Mouse (Mus musculus) hindbrain, embryonic 10.5 days (tissue): ENCODE measurements around the gene Wdr83os. TPM values are rescaled to one million over a fixed set of nuclear protein-coding genes. Genes with fewer than 3 reads are reported as not detected.

Source experiments
- DNase-seq: peaks from one replicate; pipeline ENCODE4 v3.0.0-alpha.2; 2017; ENCODE audit warnings: low spot score
- H3K27ac ChIP-seq: fragments of 300-500 bp; sonication (generic); 2 replicates; pipeline ENCODE4 v1.5.1; 2016; ENCODE audit warnings: mild to moderate bottlenecking, moderate library complexity
- H3K27me3 ChIP-seq: fragments of 300-500 bp; sonication (generic); 2 replicates; pipeline ENCODE4 v1.6.1; 2016; ENCODE audit warnings: mild to moderate bottlenecking; ENCODE audit not compliant: poor library complexity, insufficient read depth, severe bottlenecking
- H3K36me3 ChIP-seq: fragments of 300-500 bp; sonication (generic); 2 replicates; pipeline ENCODE4 v1.6.1; 2016; ENCODE audit warnings: mild to moderate bottlenecking, moderate library complexity
- H3K4me1 ChIP-seq: fragments of 300-500 bp; sonication (generic); replicated peaks from 2 replicates; pipeline ENCODE4 v1.6.1; 2016; ENCODE audit warnings: mild to moderate bottlenecking
- H3K4me3 ChIP-seq: fragments of 300-500 bp; sonication (generic); 2 replicates; pipeline ENCODE4 v1.5.1; 2016; ENCODE audit warnings: mild to moderate bottlenecking, moderate library complexity
- H3K9me3 ChIP-seq: fragments of 300-500 bp; sonication (generic); 2 replicates; pipeline ENCODE4 v1.6.1; 2016; ENCODE audit warnings: mild to moderate bottlenecking, moderate library complexity
- WGBS: fragments of 180-500 bp; shearing (Covaris S2); methylation state at CpG from one replicate; pipeline ENCODE4 v1.1.7; 2016; 5-methylcytosine and 5-hydroxymethylcytosine counted together
- polyA plus RNA-seq: library from polyadenylated mRNA; unstranded; fragments of >200 nt; fragmentation: Nextera tagmentation; extraction: Ambion mirVana; gene quantifications from 2 replicates; pipeline ENCODE4 v1.2.1, GENCODE M21; 2016

Gene Wdr83os
- polyA plus RNA-seq, 1 experiment from 2014 or later, result 134 TPM

DNA sequence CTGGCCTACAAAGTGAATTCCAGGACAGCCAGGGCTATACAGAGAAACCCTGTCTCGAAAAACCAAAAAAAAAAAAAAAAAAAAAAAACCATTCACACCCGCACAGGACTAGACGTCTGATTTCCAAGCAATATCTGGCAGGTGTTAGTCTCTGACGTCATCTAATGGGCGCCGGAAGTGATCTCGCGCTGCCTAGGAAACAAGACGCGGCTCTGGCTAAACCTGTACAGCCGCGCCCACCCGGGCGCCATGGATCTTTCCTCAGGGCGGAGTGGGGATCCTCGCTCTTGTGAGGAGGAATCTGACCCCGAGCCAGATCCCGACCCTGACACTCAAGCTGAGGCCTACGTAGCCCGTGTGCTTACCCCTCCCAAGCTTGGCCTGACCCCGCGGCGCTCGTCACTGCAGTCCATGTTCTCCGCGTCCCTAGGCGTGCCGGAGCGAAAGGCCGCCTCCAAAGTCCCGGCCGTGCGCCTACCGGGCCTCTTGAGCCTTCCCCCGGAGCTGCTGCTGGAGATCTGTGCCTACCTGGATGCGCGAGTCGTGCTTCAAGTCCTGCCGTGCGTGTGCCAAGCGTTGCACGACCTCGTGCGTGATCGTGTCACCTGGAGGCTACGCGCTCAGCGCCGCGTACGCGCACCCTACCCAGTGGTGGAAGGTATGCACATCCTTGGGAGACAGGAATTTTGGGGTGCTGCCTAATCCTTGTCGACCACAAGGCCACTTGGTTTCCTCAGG lies 20.5 kb upstream of the Wdr83os start, which contains the start of gene Fbxw9:
TSS of gene Fbxw9 (plus strand) at position 177 of the 738 bp plus-strand sequence.
- Histone ChIP-seq H3K27ac (peak within 1 kb of the TSS; percentile 80), H3K4me1 (peaks cover 21% of the 10 kb centered on the region), H3K36me3 (peaks cover 49% of the 10 kb centered on the region), H3K9me3 (no peaks in the 10 kb centered on the region), H3K4me3 (peak within 1 kb of the TSS; percentile 93), H3K27me3 (no peaks in the 10 kb centered on the region)
- under 1% methylated on average over 53 of the region's 53 CpGs for WGBS
- DNase-seq, result peak; percentile 92

DNA sequence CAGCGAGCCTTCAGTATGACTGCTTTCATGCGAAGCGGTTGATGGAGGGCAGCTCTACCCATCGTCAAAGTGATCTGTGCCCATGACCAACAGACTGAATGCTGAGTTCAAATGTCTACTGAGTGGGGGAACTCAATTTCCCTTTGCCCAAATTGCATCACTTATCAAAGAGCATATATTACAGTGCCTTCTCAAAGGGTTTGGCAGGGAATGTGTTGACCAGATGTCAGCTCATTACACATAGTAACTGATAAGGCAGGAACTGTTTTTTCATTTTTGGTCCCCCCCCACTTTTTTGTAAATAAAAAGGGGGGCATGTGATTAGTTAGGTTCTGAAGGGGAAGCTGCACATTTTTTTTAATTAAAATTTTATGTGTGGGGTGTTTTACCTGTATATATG lies 17.9 kb upstream of the Wdr83os start:
- H3K4me1 ChIP-seq, result peaks cover 22% of the 10 kb centered on the region
- H3K27me3 ChIP-seq, result no peaks in the 10 kb centered on the region
- peaks cover 55% of the 10 kb centered on the region for H3K36me3 ChIP-seq
- no peak for DNase-seq
- no peak overlapping the region for H3K27ac ChIP-seq
- no peaks in the 10 kb centered on the region for H3K9me3 ChIP-seq
- no peak overlapping the region for H3K4me3 ChIP-seq
- WGBS, result 95% methylated on average over 4 of the region's 4 CpGs

DNA sequence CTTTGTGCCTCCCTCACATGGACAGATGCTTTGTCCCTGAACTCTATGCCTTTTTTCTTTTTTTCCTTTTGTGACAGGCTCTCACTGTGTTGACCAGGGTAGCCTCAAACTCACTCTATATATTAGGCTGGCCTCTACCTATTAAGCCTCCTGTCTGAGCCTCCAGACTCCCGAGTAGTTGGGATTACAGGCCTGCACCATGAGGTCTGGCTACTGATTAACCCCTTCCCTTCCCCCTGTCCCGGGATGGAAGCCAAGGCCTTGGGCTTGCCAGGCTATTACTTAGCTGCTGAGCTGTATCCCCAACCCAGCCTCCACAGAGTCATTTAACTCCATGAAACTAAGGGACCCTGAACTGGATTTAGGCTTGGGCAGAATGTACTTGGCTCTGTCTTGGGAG lies 15.3 kb upstream of the Wdr83os start:
- WGBS, result 57% methylated on average over 2 of the region's 2 CpGs
- Histone ChIP-seq H3K27me3 (no peaks in the 10 kb centered on the region), H3K36me3 (peaks cover 58% of the 10 kb centered on the region), H3K27ac (no peak overlapping the region), H3K4me3 (no peak overlapping the region), H3K9me3 (no peaks in the 10 kb centered on the region), H3K4me1 (peaks cover 25% of the 10 kb centered on the region)
- no peak for DNase-seq

DNA sequence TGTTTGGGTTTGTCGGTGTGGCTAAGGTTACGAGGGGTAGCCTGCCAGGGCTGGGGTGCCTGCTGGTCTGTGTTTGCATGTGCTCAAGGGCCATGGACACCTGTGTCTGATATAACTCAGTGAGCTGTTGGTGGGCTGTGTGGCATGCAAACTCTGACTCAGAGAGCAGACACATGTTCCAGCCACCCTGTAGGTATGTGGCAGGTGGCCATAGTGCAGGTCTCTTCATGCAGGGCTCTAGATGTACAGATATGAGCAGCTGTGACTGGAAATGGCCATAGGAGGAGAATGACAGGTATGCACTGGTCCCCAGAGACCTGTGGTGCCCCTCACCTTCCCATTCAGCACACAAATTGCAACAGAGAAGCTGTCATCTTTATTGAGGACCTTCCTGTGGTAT lies 13.4 kb upstream of the Wdr83os start:
- Histone ChIP-seq H3K9me3 (no peaks in the 10 kb centered on the region), H3K4me3 (no peak overlapping the region), H3K27ac (no peak overlapping the region), H3K4me1 (peaks cover 16% of the 10 kb centered on the region), H3K36me3 (peaks cover 53% of the 10 kb centered on the region), H3K27me3 (no peaks in the 10 kb centered on the region)
- DNase-seq, result no peak
- 96% methylated on average over 2 of the region's 2 CpGs for WGBS

DNA sequence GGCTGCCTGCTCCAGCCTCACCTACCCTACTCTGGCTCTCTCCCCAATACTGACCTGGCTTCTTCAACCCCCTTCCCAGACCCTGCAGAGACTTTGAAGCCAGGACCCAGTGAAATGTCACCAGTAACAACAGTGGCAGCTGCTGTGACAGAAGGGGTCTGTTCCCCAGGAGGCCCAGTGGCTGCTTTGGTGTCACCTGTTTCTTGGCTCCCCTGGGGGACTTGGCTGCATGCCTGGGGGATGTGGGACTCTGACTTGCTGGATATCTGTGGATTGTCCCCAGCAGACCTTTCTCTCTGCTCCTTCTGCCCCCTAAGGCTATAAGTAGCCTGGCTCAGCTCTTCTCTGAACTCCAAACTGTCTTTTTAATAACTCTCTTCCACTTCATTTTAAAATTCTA lies 12.6 kb upstream of the Wdr83os start, which contains the start of gene Gm5741:
TSS of gene Gm5741 (minus strand) at position 1 of the 400 bp plus-strand sequence.
- no peaks in the 10 kb centered on the region for H3K27me3 ChIP-seq

DNA sequence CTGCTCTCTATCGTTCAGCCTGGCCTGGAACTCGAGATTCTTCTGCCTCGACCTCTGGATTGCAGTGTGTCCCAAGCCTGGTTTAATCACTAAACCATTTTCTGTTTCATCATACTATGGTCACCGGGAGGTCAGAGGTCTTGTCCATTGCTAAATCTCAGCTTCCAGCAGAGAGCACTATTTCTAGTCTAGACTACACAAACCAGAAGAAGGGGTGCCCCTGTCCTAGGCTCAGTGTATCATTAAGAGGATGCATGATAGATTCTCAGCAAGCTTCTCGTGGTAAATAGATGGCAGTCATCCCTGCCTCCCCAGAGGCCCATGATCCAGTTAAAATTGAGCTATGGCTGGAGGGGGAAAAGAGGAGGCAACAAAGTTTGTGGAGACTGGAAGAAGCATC lies 9.5 kb upstream of the Wdr83os start:
- no peak for DNase-seq
- WGBS, result 88% methylated on average over 5 of the region's 5 CpGs
- Histone ChIP-seq H3K9me3 (no peaks in the 10 kb centered on the region), H3K4me3 (peak overlapping the region; percentile 88), H3K27ac (peak overlapping the region; percentile 95), H3K36me3 (peaks cover 51% of the 10 kb centered on the region), H3K27me3 (no peaks in the 10 kb centered on the region), H3K4me1 (peaks cover 30% of the 10 kb centered on the region)

More for the DNA sequence above, 12.6 kb upstream of the Wdr83os start, which contains the start of gene Gm5741:
- no peak within 1 kb of the TSS for H3K27ac ChIP-seq
- no peak within 1 kb of the TSS for H3K4me3 ChIP-seq
- H3K9me3 ChIP-seq, result no peaks in the 10 kb centered on the region
- H3K36me3 ChIP-seq, result peaks cover 45% of the 10 kb centered on the region
- H3K4me1 ChIP-seq, result peaks cover 24% of the 10 kb centered on the region
- DNase-seq, result no peak

DNA sequence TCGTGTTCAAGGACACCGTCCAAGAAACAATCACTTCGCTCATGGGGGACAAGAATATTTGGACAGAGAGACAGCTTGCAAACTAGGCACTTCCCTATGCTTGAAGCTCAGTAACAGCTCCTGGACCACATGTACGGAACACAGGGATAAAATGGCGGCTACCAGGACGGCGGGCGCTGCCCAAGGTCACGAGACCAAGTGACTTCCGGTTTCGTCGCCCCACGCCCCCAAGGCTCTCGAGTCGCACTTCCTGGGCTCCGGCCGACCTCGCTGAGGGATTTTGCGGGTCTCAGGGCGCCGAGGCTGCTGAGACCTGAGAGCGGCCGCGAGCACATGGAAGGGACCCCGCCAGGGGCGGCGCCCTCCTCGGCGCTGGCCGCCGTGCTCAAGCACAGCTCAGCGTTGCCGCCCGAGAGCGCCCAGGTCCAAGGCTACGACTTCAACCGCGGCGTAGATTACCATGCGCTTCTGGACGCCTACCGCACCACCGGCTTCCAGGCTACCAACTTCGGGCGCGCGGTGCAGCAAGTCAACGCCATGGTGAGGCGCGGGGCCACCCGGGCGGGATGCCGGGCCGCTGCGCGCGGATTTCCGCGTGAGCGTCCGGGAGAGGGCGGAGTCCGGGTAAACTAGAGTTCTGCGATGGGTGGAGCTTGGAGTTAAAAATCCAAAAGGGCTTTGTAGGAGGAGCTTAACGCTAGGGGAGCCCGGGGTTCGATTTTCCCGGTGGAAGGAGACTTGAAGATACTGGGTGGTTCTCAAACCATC lies 8.8 kb upstream of the Wdr83os start, which contains the start of gene Dhps:
TSS of gene Dhps (plus strand) at position 244 of the 768 bp plus-strand sequence.
- H3K4me1 ChIP-seq, result peaks cover 30% of the 10 kb centered on the region
- H3K27ac ChIP-seq, result peak within 1 kb of the TSS; percentile 95
- no peaks in the 10 kb centered on the region for H3K9me3 ChIP-seq
- DNase-seq, result peak; percentile 91
- H3K36me3 ChIP-seq, result peaks cover 51% of the 10 kb centered on the region
- H3K27me3 ChIP-seq, result no peaks in the 10 kb centered on the region
- under 1% methylated on average over 68 of the region's 68 CpGs for WGBS
- peak within 1 kb of the TSS; percentile 88 for H3K4me3 ChIP-seq

DNA sequence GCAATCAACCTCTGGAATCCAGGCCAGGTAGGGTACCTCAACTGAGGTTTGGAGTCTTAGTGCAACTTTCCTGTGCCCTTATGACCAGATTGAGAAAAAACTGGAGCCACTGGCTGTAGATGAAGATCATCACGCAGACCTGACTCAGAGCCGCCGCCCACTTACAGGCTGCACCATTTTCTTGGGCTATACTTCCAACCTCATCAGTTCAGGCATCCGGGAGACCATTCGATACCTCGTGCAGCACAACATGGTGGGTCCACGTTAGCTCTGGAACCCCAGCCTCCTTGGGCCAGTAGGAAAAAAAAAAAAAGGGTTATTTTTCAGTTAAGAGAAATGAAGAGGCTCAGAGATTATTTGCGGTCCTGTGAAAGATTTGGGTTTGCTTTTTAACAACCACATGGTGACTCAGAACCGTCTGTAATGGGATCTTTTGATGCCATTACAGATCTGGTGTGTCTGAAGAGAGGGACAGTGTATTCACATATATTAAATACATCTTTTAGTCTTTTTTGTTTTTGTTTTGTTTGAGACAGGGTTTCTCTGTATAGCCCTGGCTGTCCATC lies 8.1 kb upstream of the Wdr83os start:
- Histone ChIP-seq H3K9me3 (no peaks in the 10 kb centered on the region), H3K27me3 (no peaks in the 10 kb centered on the region), H3K4me1 (peaks cover 30% of the 10 kb centered on the region), H3K4me3 (peak overlapping the region; percentile 88), H3K27ac (peak overlapping the region; percentile 95), H3K36me3 (peaks cover 49% of the 10 kb centered on the region)
- DNase-seq, result no peak
- WGBS, result 43% methylated on average over 9 of the region's 9 CpGs

DNA sequence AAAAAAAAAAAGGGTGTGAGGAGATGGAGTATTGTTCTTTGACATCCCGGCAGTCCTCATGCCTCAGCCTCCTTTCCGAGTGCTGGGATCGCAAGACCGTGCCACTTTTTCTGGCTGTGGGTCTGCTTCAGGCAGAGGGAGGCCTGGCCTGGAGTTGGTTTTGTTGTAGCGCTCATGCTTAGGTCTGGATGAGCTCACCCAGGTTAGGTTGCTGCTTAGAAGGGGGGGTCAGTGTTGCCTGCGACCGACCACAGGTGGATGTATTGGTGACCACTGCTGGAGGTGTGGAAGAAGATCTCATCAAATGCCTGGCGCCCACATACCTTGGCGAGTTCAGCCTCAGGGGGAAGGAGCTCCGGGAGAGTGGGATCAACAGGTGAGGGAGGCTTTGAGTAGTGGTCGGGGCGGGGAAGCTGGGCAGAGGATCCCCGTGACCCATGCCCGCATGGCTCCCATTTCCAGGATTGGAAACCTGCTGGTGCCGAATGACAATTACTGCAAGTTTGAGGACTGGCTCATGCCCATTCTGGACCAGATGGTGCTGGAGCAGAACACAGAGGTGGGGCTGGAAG lies 7.4 kb upstream of the Wdr83os start:
- peaks cover 47% of the 10 kb centered on the region for H3K36me3 ChIP-seq
- no peaks in the 10 kb centered on the region for H3K9me3 ChIP-seq
- H3K27me3 ChIP-seq, result no peaks in the 10 kb centered on the region
- 93% methylated on average over 15 of the region's 15 CpGs for WGBS
- H3K27ac ChIP-seq, result no peak overlapping the region
- no peak for DNase-seq
- H3K4me3 ChIP-seq, result peak overlapping the region; percentile 88
- H3K4me1 ChIP-seq, result peaks cover 24% of the 10 kb centered on the region

DNA sequence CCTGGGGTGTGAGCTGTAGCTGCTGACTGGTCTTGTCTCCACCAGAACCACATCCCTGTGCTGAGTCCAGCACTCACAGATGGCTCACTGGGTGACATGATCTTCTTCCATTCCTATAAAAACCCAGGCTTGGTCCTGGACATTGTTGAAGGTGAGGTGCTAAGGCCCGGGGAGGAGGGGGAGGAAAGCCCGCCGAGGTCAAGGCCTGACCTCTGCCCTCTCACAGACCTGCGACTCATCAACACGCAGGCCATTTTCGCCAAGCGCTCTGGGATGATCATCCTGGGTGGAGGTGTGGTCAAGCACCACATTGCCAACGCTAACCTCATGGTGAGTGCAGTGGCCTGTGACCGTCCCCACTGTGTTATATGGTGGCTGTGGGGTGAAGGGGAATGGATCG lies 6.4 kb upstream of the Wdr83os start:
- no peak for DNase-seq
- H3K36me3 ChIP-seq, result peaks cover 57% of the 10 kb centered on the region
- H3K9me3 ChIP-seq, result no peaks in the 10 kb centered on the region
- no peaks in the 10 kb centered on the region for H3K27me3 ChIP-seq
- H3K4me3 ChIP-seq, result 0 out of 2 replicates have a peak overlapping the region, but pooled peaks have one; percentile 88
- no peak overlapping the region for H3K27ac ChIP-seq
- H3K4me1 ChIP-seq, result peaks cover 25% of the 10 kb centered on the region
- WGBS, result 87% methylated on average over 10 of the region's 10 CpGs

DNA sequence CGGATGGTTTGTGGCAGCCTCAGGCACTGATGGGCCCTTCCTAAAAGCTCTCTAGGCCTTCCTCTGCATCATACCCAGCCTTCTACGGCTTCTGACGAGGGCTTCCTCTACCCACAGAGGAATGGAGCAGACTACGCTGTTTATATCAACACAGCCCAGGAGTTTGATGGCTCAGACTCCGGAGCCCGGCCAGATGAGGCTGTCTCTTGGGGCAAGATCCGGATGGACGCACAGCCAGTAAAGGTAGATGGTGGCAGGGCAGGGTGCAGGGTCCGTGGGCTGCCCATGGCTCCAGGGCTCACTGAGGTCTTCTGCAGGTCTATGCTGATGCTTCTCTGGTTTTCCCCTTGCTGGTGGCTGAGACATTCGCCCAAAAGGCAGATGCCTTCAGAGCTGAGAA lies 5.9 kb upstream of the Wdr83os start:
- Histone ChIP-seq H3K4me1 (peaks cover 29% of the 10 kb centered on the region), H3K27ac (no peak overlapping the region), H3K9me3 (no peaks in the 10 kb centered on the region), H3K27me3 (no peaks in the 10 kb centered on the region), H3K4me3 (no peak overlapping the region), H3K36me3 (peaks cover 62% of the 10 kb centered on the region)
- DNase-seq, result no peak
- WGBS, result 89% methylated on average over 10 of the region's 10 CpGs

DNA sequence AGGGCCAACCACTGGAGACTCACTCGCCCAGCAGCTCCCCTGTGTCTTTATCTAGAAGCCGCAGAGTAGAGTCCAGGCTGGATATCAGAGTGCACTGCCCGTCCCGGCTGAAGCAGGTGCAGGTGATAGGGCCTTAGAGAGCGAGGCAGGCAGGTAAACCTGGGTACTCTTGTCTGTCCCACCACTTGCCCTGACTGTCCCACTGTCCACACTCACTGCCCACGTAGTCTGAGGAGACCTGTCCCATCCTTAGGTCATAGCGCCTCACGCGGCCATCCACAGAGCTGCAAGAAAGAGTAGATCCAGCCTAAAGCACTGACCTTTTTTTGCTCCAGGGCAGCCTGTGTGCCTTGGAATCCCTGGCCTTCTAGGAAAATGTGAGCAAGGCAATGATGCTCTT lies 4.5 kb upstream of the Wdr83os start:
- Histone ChIP-seq H3K36me3 (peaks cover 62% of the 10 kb centered on the region), H3K4me3 (no peak overlapping the region), H3K4me1 (peaks cover 31% of the 10 kb centered on the region), H3K27me3 (no peaks in the 10 kb centered on the region), H3K27ac (no peak overlapping the region), H3K9me3 (no peaks in the 10 kb centered on the region)
- peak; percentile 24 for DNase-seq
- 78% methylated on average over 9 of the region's 9 CpGs for WGBS
